Mouse (Mus musculus) embryonic stem cell, embryonic (primary cell): ENCODE results near the gene Zfp652.

Source experiments
- CTCF ChIA-PET, 4 experiments: fragments of 300-600 bp in 2 of 4; fragments of 350-600 bp in 2 of 4; sonication (Branson Sonifier 250); formaldehyde crosslinking; loops; one replicate each; lab custom pipeline; 2022; ENCODE audit warnings: inconsistent platforms in 2 of 4; lab: Charles Lee
- POLR2A ChIA-PET, 4 experiments: fragments of 300-600 bp in 2 of 4; fragments of 350-600 bp in 2 of 4; sonication (Branson Sonifier 250); formaldehyde crosslinking; loops; one replicate each; lab custom pipeline; 2022; ENCODE audit warnings: antibody characterized with exemption in 4 of 4, inconsistent platforms in 1 of 4; lab: Charles Lee

Gene Zfp652

GRCm38 (mm10) chr11:95700778-95701739 lies 11.4 kb upstream of the Zfp652 start:
- CTCF ChIA-PET: interaction anchor here in 1 of 4 experiments (0.6 kb wide), 2 partner anchors 10 to 1723 kb away, joined by 3 to 5 read pairs; no protein-coding TSS in a partner anchor
- POLR2A ChIA-PET: interaction anchor here in 2 of 4 experiments (0.6 to 1.9 kb wide), 3 partner anchors 13 to 1122 kb away, joined by 3 to 4 read pairs (median 3); no protein-coding TSS in a partner anchor

- CTCF ChIA-PET: interaction anchor here in 2 of 4 experiments (0.5 to 0.9 kb wide), 8 partner anchors 16 to 557 kb away, joined by 3 to 6 read pairs (median 3); partner anchors contain the start of gene Snf8 (in 1 of the 2)
- POLR2A ChIA-PET: interaction anchor here (0.5 to 3.1 kb wide), 35 partner anchors 9 to 919 kb away, joined by 3 to 23 read pairs (median 3); partner anchors contain the start of genes Atp5g1 (in 1 of the 4), Kat7 (in 1 of the 4) and Phb (in 1 of the 4)
Observed at GRCm38 (mm10) chr11:95704032-95704969, 8.2 kb upstream of the Zfp652 start.

- CTCF ChIA-PET: interaction anchor here in 2 of 4 experiments (0.5 to 0.9 kb wide), 4 partner anchors 16 to 557 kb away, joined by 3 to 6 read pairs (median 3); partner anchors contain the start of gene Snf8 (in 1 of the 2)
- POLR2A ChIA-PET: interaction anchor here (0.6 to 3.1 kb wide), 19 partner anchors 9 to 918 kb away, joined by 3 to 23 read pairs (median 3); partner anchors contain the start of gene Kat7 (in 1 of the 4)
Observed at GRCm38 (mm10) chr11:95704970-95705330, 7.5 kb upstream of the Zfp652 start.

- POLR2A ChIA-PET: no interaction called here
- CTCF ChIA-PET: no interaction called here
Observed at GRCm38 (mm10) chr11:95709534-95710040, 2.9 kb upstream of the Zfp652 start.

- ChIA-PET POLR2A (interaction anchor here in 2 of 4 experiments (1.1 to 1.3 kb wide), 3 partner anchors 10 to 29 kb away, joined by 3 to 4 read pairs (median 4); no protein-coding TSS in a partner anchor), CTCF (no interaction called here)
Observed at GRCm38 (mm10) chr11:95710478-95710877, 2.0 kb upstream of the Zfp652 start.

GRCm38 (mm10) chr11:95712085-95712562 lies 349 bp upstream of the Zfp652 start:
- ChIA-PET CTCF (no interaction called here), POLR2A (interaction anchor here in 2 of 4 experiments (0.8 to 1.2 kb wide), 3 partner anchors 27 to 1501 kb away, joined by 3 read pairs; partner anchors contain the start of genes Phb (in 1 of the 2) and Tob1 (in 1 of the 2))

- CTCF ChIA-PET: interaction anchor here in 2 of 4 experiments (0.5 to 1.2 kb wide), 3 partner anchors 37 to 414 kb away, joined by 3 read pairs; no protein-coding TSS in a partner anchor
- POLR2A ChIA-PET: interaction anchor here (0.7 to 4.1 kb wide), 12 partner anchors 8 to 363 kb away, joined by 3 to 23 read pairs (median 4); partner anchors contain the start of gene B130006D01Rik (in 1 of the 4)
Observed at GRCm38 (mm10) chr11:95713225-95713810, 845 bp downstream of the Zfp652 start.

GRCm38 (mm10) chr11:95713811-95714241 lies 1.4 kb downstream of the Zfp652 start:
- ChIA-PET CTCF (interaction anchor here in 2 of 4 experiments (0.7 to 1.2 kb wide), 4 partner anchors 37 to 119 kb away, joined by 3 to 5 read pairs (median 3); no protein-coding TSS in a partner anchor), POLR2A (interaction anchor here (0.6 to 4.1 kb wide), 14 partner anchors 8 to 362 kb away, joined by 3 to 23 read pairs (median 4); partner anchors contain the start of gene B130006D01Rik (in 1 of the 4))

- ChIA-PET CTCF (interaction anchor here in 2 of 4 experiments (0.7 to 1.2 kb wide), 3 partner anchors 36 to 118 kb away, joined by 3 to 5 read pairs (median 3); no protein-coding TSS in a partner anchor), POLR2A (interaction anchor here (0.6 to 4.1 kb wide), 9 partner anchors 8 to 162 kb away, joined by 3 to 23 read pairs (median 4); partner anchors contain the start of gene B130006D01Rik (in 1 of the 4))
Observed at GRCm38 (mm10) chr11:95714411-95714810, 1.9 kb downstream of the Zfp652 start.

- POLR2A ChIA-PET: interaction anchor here in 3 of 4 experiments (0.6 to 4.1 kb wide), 19 partner anchors 8 to 788 kb away, joined by 3 to 23 read pairs (median 4); no protein-coding TSS in a partner anchor
- CTCF ChIA-PET: interaction anchor here in 1 of 4 experiments (0.6 to 0.9 kb wide), 2 partner anchors 71 to 95 kb away, joined by 3 read pairs; no protein-coding TSS in a partner anchor
Observed at GRCm38 (mm10) chr11:95716136-95716535, 3.7 kb downstream of the Zfp652 start.

GRCm38 (mm10) chr11:95719356-95719755 lies 6.9 kb downstream of the Zfp652 start:
- CTCF ChIA-PET: no interaction called here

GRCm38 (mm10) chr11:95723287-95723686 lies 10.8 kb downstream of the Zfp652 start, which contains the start of gene B130006D01Rik:
Gene B130006D01Rik (plus strand): TSS chr11:95723587.
- ChIA-PET CTCF (interaction anchor here in 3 of 4 experiments (0.5 to 1.5 kb wide), 4 partner anchors 20 to 47 kb away, joined by 3 to 4 read pairs (median 3); no protein-coding TSS in a partner anchor), POLR2A (interaction anchor here in 2 of 4 experiments (0.7 to 1.0 kb wide), 3 partner anchors 10 to 52 kb away, joined by 3 read pairs; no protein-coding TSS in a partner anchor)

More at GRCm38 (mm10) chr11:95719356-95719755, 6.9 kb downstream of the Zfp652 start:
- POLR2A ChIA-PET: interaction anchor here in 1 of 4 experiments (0.7 to 1.5 kb wide), 2 partner anchors 10 to 21 kb away, joined by 3 to 4 read pairs; no protein-coding TSS in a partner anchor

- CTCF ChIA-PET: interaction anchor here in 1 of 4 experiments (1.1 kb wide), 1 partner anchor 25 kb away, joined by 3 read pairs; no protein-coding TSS in a partner anchor
- POLR2A ChIA-PET: interaction anchor here in 1 of 4 experiments (0.8 to 1.1 kb wide), 3 partner anchors 8 to 340 kb away, joined by 3 read pairs; partner anchors contain the start of gene Slc35b1
Observed at GRCm38 (mm10) chr11:95724466-95724865, 12.0 kb downstream of the Zfp652 start.

GRCm38 (mm10) chr11:95726156-95726555 lies 13.7 kb downstream of the Zfp652 start:
- ChIA-PET POLR2A (interaction anchor here in 2 of 4 experiments (0.6 to 2.6 kb wide), 3 partner anchors 10 to 419 kb away, joined by 3 to 11 read pairs (median 4); no protein-coding TSS in a partner anchor), CTCF (interaction anchor here in 2 of 4 experiments (0.6 to 0.7 kb wide), 2 partner anchors 80 to 384 kb away, joined by 3 to 5 read pairs; no protein-coding TSS in a partner anchor)

GRCm38 (mm10) chr11:95727947-95728346 lies 15.5 kb downstream of the Zfp652 start:
- ChIA-PET POLR2A (interaction anchor here in 1 of 4 experiments (0.5 to 2.6 kb wide), 2 partner anchors 12 to 147 kb away, joined by 3 to 11 read pairs; no protein-coding TSS in a partner anchor), CTCF (interaction anchor here in 1 of 4 experiments (0.7 kb wide), 1 partner anchor 863 kb away, joined by 3 read pairs; no protein-coding TSS in a partner anchor)
